In the genomic region with DNA sequence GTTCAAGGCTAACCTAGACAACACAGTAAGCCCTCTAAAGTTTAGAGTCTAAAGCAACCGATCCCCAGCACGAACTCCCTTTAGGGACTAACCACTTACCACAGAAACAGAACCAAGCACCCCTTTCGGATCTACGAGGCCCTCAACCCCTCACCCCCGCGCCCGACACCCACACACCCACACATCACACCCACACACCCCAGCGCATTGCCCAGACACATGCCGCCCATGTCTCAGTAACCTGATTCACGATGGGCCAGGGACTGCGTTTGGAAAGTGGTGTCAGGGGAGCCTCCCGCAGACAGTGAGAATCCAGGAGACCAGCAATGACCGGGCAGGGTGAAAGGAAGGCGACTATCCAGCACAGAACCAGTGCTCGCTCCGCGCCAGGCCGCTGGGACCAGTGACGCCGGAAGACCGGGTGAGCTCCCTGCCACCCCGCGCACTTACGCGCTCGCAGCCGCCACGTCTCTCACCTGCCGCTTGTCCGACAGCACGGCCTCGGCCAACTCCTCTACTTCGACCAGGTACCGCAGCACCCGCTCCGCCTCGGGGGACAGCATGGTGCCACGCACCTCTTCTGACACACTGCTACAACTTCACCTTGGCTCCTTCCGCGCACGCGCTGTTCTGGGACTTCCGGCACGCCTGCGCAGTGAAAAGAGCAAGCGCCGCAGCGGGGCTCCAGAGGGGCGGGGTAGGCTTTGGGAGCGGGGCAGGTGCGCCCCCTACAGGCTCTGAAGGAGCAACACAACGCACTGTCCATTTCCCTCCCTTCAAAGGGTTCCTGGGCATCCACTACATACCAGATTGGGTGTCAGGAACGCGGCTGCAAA, we compare ENCODE assay signal across 7 mouse cellular contexts. TPM values are rescaled to one million over a fixed set of nuclear protein-coding genes. Genes with fewer than 3 reads are reported as not detected.
DNase-seq lines count a peak whose midpoint lies in the region; ATAC-seq lines count a peak whose summit lies in the region.

A gene (minus strand): TSS at position 670 of the 836 bp plus-strand sequence.

- peak within 1 kb of the TSS; percentile 66 for H3K4me2 ChIP-seq in embryonic facial prominence, embryonic 12.5 days (replicated peaks)
- H3K4me2 ChIP-seq in limb, embryonic 11.5 days (ENCODE audit: low read depth, severe bottlenecking): peak within 1 kb of the TSS; percentile 82
- H3K4me2 ChIP-seq in midbrain, embryonic 14.5 days (ENCODE audit: low read length): peak within 1 kb of the TSS; percentile 91

- 2% methylated on average over 53 of the region's 54 CpGs for WGBS in embryonic facial prominence, embryonic 12.5 days
- under 1% methylated on average over 54 of the region's 54 CpGs for WGBS in limb, embryonic 11.5 days
- 1% methylated on average over 54 of the region's 54 CpGs for WGBS in midbrain, embryonic 14.5 days

- peaks cover 8% of the 10 kb centered on the region for H3K4me1 ChIP-seq in embryonic facial prominence, embryonic 12.5 days
- H3K4me1 ChIP-seq in limb, embryonic 11.5 days (ENCODE audit: control insufficient read depth, insufficient read depth, low read length): 0 out of 2 replicates have a peak, but pooled peaks cover 6% of the 10 kb centered on the region
- H3K4me1 ChIP-seq in midbrain, embryonic 14.5 days (ENCODE audit: control insufficient read depth, insufficient read depth, low read length): peaks cover 10% of the 10 kb centered on the region

- H3K9me3 ChIP-seq in embryonic facial prominence, embryonic 12.5 days: no peaks in the 10 kb centered on the region
- no peaks in the 10 kb centered on the region for H3K9me3 ChIP-seq in limb, embryonic 11.5 days (ENCODE audit: control insufficient read depth, low read length)
- no peaks in the 10 kb centered on the region for H3K9me3 ChIP-seq in midbrain, embryonic 14.5 days (ENCODE audit: control insufficient read depth, low read length)

- H3K9ac ChIP-seq in embryonic facial prominence, embryonic 12.5 days: peak within 1 kb of the TSS; percentile 82
- peak within 1 kb of the TSS; percentile 80 for H3K9ac ChIP-seq in limb, embryonic 11.5 days (ENCODE audit: low read length)
- peak within 1 kb of the TSS; percentile 84 for H3K9ac ChIP-seq in midbrain, embryonic 14.5 days (replicated peaks; ENCODE audit: low read length)

- DNase-seq in adrenal gland, postnatal 25 days: peak; percentile 97
- DNase-seq in heart, adult 11 months: peak; percentile 99
- DNase-seq in kidney, adult 18-20 months: peak; percentile 96
- DNase-seq in limb, embryonic 11.5 days (ENCODE audit: low spot score): peak; percentile 96
- DNase-seq in midbrain, embryonic 14.5 days: peak; percentile 99
- peak; percentile 86 to 96 for DNase-seq in spleen, adult 18-20 months

- peak; percentile 90 for ATAC-seq in embryonic facial prominence, embryonic 12.5 days (ENCODE audit: insufficient number of reproducible peaks, insufficient read depth, low FRiP score, low TSS enrichment)
- ATAC-seq in limb, embryonic 11.5 days (ENCODE audit: insufficient number of reproducible peaks, low FRiP score, low TSS enrichment, low read depth): peak; percentile 82
- ATAC-seq in midbrain, embryonic 14.5 days (ENCODE audit: low FRiP score, low TSS enrichment): peak; percentile 92

- peaks cover 25% of the 10 kb centered on the region for H3K36me3 ChIP-seq in embryonic facial prominence, embryonic 12.5 days
- peaks cover 2% of the 10 kb centered on the region for H3K36me3 ChIP-seq in limb, embryonic 11.5 days (ENCODE audit: control insufficient read depth, insufficient read depth, low read length)
- peaks cover 28% of the 10 kb centered on the region for H3K36me3 ChIP-seq in midbrain, embryonic 14.5 days (ENCODE audit: control insufficient read depth, insufficient read depth, low read length)

- no peak within 1 kb of the TSS for H3K27ac ChIP-seq in embryonic facial prominence, embryonic 12.5 days
- no peak within 1 kb of the TSS for H3K27ac ChIP-seq in limb, embryonic 11.5 days (replicated peaks; ENCODE audit: low read depth, low read length)
- H3K27ac ChIP-seq in midbrain, embryonic 14.5 days (replicated peaks; ENCODE audit: low read depth, low read length): peak within 1 kb of the TSS; percentile 52; the same call in 1 of the 2 replicates

- H3K4me3 ChIP-seq in embryonic facial prominence, embryonic 12.5 days: peak within 1 kb of the TSS; percentile 80
- peak within 1 kb of the TSS; percentile 91 for H3K4me3 ChIP-seq in limb, embryonic 11.5 days (ENCODE audit: low read depth, low read length)
- peak within 1 kb of the TSS; percentile 64 for H3K4me3 ChIP-seq in midbrain, embryonic 14.5 days (replicated peaks; ENCODE audit: low read depth, low read length)

- peaks cover 9% of the 10 kb centered on the region; the same call in 1 of the 2 replicates for H3K27me3 ChIP-seq in embryonic facial prominence, embryonic 12.5 days
- H3K27me3 ChIP-seq in limb, embryonic 11.5 days (ENCODE audit: control insufficient read depth, insufficient read depth, low read length): no peaks in the 10 kb centered on the region
- no peaks in the 10 kb centered on the region for H3K27me3 ChIP-seq in midbrain, embryonic 14.5 days (ENCODE audit: control insufficient read depth, insufficient read depth, low read length)

RNA-seq across cellular contexts. Expression of the gene that starts here (rescaled TPM):
- 163 and 187 TPM in 2 replicates for total RNA-seq in adrenal gland, postnatal 25 days (2021)
- 121 and 123 TPM in 2 replicates for polyA plus RNA-seq in embryonic facial prominence, embryonic 12.5 days (2016; fragmentation: Nextera tagmentation; extraction: Ambion mirVana)
- polyA plus RNA-seq in limb, embryonic 11.5 days (2014; fragmentation: Nextera tagmentation; extraction: Ambion mirVana): 59.0 and 63.0 TPM in 2 replicates
- polyA plus RNA-seq in midbrain, embryonic 14.5 days (2014; fragmentation: Nextera tagmentation; extraction: Ambion mirVana): 117 and 177 TPM in 2 replicates
